Mouse (Mus musculus): ENCODE results near the gene Zfp217. TPM values are rescaled to one million over a fixed set of nuclear protein-coding genes. Genes with fewer than 3 reads are reported as not detected.

The Zfp217 gene
- polyA plus RNA-seq, 2 experiments from 2014 or later, result 9.1 to 10.4 TPM

DNA sequence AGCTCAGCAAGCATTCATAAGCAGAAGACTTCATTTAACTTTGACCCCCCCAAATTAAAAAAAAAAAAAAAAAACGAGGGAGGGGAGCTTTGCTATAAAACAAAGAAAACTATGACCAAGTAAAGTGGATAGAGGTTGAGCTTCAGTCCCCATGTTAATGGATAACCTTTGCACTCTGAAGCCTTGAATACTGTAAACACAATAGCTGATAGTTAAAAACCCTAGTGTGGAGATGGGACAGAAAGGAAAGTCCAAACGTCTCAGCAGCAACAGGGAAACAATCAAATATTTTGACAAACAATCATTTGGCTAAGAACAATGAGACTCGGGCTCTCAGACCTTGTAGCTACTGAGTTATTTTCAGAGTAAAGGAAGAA is 15.2 kb downstream of the Zfp217 start:
- no peak for ATAC-seq

DNA sequence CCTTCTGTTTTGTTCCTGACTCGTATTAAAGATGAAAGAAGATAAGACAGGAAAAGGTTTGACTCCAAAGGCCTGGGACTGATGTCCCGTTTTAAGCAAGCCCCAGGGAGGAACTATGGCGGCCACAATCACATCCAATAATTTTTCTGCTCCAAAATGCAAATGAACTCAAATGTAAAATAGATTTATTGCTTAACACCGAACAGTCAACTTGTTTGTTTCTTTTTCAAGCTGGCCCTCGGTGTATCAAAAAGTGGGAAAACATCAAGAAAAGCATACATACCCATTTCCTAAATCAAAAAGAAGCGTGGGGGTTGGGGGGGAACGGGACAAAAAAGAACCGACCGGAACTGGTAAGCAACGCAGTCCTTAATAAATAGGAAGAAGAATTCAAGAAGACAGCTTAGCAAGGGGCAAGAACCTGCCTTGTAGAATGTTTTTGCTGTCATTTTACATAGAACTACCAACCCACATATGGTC is 15.9 kb downstream of the Zfp217 start:
- ATAC-seq, result no peak

DNA sequence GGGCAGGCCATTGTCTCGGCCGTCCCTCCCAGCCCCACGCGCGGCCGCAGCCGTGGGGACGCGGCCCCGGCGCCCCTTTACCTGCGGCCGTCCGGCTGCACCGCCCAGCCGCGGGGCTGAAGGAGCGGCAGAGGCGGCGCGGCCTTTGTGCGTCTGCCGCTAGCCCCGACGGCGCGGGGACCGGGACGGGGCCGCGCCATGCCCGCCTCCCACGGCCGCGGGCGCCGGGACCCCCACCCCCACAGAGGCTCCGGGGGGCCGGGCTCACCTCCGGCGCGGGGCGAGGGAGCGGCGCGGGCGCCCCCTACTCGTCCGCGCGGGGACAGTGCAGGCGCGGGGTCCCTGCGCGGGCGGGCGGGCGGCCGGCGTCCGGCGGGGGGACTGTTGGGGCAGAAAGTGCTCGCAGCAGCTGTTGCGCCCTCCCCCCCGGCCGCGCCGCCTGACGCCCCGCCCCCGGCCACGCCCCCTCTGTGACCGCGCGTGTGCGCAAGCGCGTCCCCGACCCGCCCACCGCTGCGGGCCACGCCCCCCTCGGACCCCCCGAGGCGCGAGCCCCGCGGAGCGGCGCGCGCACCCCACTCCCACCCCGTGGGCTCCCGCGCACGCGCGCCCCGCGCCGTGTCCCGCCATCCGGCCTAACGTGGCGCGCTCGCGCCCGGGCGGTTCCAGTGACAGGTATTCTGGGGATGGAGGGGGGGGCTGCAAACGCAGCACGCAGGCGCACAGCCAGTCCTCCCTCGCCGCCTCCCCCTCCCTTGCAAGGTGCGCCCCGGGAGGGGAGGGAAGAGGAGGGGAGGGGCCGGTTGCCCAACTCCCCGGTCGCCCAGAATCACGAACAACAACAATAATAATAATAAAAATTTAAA is 16.9 kb downstream of the Zfp217 start:
- ATAC-seq, result peak; percentile 41

DNA sequence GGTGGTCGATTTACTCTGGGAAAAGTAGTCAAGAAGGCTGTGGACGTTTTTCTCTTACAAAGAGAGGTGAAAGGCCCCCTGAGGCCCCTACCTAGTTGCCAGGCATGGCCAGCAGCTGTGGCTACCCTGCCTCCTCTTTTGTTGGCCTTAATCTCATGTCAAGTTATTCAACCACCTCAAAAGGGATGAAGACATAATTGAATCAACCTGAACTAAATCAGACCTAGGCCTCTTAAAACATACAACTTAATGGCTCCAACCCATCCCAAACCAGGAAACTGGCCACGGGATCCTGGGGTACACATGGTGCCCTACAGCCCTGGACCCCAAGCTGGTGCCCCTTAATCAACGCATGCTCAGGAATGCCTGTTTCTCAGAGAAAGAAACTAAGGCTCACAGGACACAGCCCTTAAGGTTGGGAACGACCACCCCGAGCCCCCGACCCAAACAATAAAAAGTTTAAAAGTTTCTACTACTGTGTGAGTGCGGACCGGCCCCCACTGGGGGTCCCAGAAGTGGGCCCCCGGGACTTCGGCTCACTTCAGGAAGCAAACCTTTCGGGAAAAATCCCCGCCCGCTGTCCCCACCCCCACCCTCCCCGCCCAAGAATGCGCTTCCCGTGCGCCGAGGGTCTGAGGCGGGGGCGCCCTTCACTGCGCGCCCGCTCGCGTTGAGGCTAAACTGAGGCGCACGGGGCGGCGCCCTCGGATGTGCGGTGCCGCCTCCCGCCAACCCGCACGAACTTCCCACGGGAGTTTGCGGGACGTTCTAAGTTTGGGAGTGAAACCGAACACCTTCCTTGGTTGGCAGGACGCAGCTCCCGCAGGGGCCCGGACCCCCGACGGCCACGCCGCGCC is 17.8 kb downstream of the Zfp217 start:
- no peak for ATAC-seq

DNA sequence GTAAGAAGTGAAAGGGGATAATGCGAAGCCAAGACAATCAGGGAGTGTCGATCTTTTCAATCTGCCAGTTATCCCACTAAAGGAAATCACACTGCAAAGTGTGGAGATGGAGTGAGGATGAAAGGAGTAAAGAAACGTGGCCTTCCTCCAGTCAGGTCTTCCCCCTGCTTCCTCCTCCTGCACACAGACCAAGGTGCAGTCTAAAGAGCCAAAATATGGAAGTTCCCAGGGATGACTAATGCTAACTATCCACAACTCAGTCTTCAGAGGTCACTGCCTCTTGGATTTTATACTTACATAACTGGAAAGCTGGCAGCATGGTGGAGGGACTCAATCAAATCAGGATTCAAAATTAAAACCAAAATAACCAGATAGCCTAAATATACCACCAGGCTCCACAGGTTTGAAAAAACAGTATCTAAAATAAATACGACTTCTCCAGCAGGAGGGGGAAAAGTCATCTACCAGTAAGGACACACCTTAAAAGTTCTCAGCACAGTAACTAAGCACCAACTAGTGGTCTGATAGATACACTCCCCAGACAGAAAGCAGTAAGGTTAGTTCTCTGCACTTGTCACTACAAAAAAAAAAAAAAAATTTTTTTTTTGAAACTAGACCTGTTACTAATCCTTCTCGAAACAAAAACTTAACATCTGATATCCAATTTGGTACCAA is 18.5 kb downstream of the Zfp217 start:
- ATAC-seq, result peak; percentile 17

DNA sequence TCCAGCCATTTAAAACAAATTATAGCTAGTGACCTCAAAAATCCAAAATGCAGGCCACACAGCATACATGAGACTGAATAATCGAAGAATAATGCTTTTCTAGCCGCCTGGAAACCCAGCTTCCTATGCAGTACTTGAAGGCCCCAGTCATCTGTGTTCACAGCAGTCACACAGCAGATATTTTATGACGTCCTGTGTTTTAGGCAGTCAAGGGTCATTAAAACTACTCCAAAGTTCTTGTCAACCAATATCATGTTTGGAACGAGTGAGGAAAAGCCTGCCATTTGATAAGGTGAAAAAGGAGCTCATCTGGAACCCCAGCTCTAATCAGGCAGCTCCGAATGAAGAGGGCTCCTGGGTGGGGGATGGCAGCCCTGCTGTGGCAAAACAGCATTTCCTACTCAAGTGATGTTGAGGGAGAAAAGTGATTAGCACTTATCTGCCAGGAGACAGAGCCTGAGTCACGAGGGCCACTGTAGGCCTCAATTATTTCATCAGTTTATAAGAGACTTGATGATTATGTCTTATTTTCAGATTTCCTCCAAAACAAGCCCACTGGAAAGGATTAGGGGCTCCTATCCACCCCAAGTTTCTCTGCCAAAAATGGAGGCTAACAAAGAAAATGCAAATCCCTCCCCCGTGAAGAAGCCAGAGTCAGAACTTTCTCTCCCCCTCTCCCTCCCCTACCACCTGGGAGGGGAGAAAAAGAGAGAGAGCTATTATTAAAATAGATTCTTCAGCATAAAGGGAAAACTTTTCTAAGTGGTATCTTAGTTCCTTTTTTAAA is 19.2 kb downstream of the Zfp217 start:
- ATAC-seq, result no peak

DNA sequence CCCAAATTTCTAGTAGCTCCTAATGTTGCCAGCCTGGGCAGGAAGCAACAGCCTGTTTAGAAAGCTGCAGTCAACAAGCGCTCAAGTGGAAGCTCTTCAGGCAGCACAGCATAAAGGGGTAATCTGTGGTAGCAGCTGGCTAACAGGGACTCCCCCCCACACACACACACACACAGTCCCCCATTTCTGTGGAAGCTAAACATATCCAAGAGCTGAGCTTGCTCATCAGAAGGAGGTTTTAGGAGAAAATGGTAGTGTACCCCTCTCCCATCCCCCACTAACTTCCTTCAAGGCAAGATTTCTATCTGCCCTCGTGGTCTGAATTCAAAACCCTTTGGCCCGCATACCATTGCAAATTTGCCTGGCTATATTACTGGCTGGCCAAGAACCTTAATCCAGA is 20.4 kb downstream of the Zfp217 start:
- ATAC-seq, result peak; percentile 6

DNA sequence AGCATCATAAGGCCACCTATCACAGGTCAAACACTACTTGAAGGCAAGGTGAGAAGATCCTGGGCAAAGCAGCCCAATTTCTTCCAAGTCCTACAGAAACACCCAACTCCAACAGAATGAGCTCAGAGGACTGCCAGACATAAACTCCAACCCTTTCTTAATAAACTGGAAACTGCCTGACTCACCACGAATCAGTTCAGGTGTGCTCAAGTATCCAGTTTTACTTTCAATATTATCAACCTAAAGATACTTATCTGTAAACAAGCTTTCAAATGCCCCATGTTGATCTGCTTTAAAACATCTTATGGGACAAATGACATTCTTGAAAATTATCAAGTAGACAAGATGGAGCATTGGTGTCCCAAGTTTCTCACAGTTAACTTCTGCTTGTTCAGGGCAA is 21.6 kb downstream of the Zfp217 start:
- ATAC-seq, result peak; percentile 50

DNA sequence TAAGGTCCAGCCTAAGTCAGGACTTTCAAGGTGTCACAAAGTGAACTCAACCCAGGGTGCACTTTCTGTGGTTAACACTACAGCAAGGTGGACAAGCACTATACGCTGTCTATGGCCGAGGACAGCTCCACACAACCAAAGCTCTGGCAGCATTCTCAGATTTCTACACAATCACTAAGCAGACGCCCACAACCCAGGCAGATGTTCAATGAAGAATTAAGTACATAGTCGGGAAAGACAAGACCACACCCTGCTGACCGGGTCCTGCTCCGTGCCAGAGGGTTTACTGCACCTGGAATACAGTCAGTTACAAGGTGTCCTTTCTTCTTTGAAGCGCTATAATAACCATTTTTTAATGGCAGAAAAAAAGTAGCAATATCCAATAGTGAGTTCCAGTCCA is 25.7 kb downstream of the Zfp217 start:
- no peak for ATAC-seq

DNA sequence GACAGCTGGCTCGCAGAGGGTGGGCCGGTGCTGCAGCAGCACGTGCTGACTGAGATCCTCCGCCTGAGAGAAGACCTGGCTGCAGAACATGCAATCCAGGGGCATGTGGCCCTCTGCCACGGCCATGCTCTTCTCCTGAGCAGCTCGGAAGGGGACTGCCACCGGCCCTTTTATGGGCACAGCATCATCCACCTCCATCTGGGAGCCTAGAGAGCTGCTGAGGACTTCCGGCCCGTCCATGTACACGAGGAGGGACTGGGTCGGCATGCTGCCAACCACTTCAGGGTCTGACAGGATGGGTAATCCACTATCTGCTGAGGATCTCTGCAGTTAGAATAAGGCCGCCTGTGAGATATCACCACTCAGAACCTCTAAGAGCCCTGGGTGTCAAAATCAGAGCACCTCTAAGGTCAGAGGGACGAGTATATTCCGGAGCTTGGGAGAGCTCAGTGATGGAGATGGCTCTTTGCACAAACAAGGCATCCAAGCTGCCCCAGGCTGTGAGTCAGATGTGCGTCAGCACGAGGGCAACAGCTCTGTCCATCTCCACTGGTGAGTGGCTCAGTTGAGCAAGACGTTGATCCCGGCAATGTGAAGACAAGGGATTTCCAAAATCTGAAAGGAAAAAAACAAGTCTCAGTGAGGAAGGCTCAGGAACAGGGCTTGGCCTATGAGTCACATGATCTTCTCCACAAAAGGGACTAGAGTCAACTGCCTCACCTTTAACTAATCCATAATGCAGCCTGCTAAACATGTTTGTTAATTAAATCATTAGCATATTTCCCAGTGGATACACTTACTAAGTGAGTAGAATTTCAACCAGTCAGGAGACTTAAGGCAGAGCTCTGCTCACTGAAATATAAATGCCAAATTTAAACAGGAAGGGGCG is 27.5 kb downstream of the Zfp217 start:
- no peak for ATAC-seq

DNA sequence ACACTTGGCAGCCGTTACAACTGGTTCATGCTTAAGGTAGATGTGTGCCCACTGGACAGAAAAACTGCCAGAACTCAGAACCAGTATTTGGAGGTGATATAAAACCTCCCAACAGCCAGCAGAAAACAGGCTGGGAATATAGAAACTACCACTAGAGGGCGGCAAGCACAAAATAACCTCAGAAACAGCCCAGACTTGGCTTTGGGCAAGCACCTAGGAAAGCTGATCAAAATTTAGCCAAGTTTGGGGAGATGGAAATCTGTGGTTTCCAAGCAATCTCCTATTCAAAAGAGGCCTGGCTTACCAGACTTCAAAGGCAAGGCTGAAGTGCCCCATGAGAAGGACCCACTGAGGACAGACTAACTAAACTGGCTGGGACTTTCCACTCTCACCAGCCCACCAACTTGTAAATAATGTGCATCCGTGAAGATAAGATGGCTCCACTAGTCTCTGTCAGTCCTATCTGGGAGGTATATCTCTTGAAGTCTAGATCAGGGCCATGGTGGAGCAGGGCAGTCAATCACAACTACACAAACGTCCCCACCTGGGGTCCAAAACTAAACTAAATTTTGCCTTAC is 31.1 kb downstream of the Zfp217 start:
- peak; percentile 88 for ATAC-seq

DNA sequence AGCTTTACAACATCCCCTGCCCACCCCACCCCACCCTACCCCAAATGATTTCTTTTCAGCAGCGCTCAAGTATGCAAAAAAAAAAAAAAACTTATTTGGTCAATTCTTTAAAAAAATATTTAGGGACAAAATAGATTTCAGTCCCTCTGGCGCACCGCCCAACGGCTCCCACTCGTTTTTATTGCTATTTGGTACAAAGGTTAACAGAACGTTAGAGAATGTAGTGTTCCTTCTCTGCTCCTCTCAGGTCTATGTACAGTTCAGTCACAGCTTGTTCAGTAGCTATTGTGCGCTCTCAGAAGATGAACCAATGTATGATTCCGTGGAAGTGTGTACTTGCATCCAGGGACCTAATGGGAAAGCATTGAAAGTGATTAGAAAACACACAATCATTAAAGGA is 37.6 kb downstream of the Zfp217 start:
- ATAC-seq, result no peak

DNA sequence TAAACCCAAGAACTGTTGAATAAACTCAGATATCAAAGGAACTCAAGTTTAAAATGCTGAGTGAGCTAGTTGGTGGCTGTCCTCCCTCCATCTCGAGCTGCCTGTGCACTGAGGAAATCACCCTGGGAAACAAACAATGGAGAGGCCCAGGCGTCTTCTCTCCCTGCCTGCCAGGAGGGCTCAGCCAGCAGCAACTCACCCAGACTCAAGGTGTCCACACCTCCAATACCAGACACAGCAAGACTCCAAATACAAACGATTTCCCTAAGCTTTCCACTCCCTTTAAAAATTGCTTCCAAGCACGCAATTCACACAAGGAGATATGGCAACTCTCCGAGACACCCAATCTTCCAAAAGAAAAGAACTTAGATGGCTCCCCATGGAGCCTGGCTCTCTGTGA is 38.4 kb downstream of the Zfp217 start:
- ATAC-seq, result no peak

DNA sequence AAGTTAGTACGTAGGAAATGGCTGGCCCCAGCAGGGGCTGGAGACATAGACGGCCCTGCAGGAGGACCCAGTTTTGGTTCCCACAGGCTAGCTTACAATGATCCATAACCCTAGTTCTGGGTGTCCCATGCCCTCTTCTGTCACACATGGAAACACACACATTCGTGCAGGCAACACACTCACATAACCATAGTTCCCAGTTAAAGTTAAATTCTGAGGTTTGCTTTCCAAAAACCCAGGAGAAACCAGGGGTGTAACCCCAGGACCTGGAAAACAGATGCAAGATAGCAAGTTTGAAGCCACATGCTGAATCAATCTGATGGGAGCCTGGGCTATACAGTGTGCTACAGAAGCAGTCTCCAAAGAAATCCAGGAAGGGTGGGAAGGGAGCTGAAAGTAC is 40.1 kb downstream of the Zfp217 start:
- ATAC-seq, result no peak

DNA sequence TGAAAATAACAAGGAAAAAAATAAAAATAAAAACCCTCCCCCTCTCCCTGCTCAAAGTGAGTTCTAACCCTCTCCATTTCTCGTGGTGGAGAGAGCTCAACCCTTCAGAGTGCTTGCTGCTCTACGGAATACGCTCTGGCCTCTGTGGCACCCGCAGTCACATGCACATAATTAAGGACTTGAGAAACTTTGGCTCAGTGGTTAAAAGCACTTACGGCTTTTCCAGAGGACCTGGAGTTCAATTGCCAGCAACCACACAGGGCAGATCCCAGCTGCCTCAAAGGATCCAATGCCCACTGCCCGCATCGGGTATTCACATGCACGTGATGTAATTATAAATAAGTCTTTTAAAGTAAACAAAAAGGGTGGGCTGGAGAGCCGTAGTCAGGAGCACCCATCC is 41.9 kb downstream of the Zfp217 start:
- no peak for ATAC-seq

DNA sequence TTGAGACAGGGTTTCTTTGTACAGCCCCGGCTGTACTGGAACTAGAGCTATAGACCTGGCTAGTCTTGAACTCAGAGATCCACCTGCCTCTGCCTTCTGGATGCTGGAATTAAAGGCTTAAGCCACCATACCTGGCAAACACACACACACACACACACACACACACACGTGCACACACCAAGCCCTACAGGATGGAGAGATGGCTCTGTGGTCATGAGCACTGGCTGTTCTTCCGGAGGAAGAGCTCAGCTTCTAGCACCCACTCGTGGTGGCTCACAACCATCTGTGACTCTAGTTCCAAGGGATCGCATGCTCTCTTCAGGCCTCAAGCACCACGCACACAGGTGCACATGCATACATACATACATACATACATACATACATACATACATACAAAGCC is 43.5 kb downstream of the Zfp217 start:
- peak; percentile 67 for ATAC-seq

DNA sequence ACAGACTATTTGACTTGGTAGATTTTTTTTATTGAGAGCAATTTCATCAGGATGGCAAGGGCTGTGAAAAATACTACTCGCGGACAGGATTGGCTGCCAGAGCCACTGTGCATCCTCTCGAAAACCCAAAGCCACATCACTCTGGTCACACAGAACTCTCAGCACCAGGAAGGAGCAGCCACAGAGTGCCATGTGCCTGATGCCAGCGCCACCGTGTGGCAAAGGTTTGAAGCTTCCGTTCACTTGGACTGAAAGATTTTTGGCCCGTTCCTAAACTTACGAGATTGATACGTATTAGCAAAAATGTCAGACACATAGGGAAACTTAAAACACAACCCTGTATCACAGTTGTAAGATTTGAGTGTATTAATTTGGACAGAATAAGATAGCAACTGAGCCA is 44.1 kb downstream of the Zfp217 start:
- ATAC-seq, result peak; percentile 56

DNA sequence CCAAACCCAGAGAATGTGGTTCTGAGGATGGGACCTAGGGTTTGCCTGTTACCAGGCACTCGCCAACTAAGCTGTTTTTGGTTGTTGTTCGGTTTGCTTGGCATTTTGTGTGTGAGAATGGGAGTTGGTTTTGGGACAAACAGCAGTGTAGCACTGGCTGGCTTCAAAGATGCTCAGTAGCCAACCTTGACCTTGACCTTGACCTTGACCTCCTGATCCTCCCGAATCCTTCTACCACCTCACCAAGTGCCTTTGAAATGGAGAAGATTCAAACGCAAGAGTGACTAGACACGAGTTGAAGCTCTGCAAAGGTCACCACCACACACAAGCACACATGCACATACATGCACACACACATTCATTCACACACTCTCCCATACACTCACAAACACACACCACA is 44.6 kb downstream of the Zfp217 start:
- ATAC-seq, result no peak

DNA sequence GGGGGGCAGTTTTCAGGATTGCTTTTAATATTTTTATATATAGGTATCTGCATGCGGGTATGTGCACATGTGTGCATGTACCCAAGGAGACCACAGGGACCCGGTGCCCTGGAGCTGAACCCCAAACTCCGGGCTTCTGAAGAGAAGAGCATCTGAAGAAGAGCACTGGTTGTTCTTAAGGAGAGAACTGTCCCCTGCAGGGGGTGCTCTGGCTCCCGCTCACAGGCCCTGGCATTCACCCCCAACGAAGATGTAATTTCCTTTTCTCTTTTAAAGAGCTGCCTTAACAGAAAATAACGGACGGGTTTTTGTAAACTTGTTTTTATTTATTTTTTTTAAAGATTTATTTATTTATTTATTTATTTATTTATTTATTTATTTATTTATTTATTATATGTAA is 46.0 kb downstream of the Zfp217 start:
- no peak for ATAC-seq

DNA sequence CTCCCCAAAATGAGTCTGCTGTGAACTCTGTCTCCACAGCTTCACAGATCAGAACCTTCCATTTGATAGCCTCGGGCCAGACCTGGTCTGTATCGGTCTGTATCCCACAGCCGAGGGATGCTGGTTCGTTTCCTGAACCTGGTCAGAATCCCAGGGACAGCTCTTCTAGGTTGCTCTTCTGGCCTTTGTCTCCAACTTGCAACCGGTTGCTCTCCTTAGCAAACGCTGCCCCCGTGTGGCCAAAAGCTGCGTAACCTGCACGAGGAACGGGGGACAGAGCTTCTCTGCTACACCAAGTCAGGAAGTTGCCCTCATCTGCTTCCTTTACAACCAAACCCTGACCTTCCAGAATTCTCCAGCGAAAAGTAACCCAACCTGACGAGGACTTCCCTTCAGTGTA is 46.8 kb downstream of the Zfp217 start:
- peak; percentile 64 for ATAC-seq

DNA sequence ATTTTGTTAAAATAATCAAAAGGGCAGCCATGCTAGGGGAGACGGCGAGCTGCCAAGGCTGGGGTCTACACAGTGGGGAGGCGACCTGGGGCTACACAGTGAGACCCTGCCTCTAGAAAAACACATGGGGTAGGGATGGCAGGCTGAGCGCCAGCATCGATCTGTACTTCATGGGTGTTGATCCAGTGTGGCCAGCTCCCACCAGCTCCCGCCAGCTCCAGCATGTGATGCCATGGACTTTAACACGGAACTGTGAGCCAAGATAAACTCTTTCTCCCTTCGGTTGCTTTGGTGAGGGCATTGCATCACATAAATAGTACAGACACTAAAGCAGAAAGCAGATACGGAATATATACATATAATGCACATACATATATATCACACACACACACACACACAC is 53.0 kb downstream of the Zfp217 start:
- ATAC-seq, result no peak

All from activated CD4-positive, CD25-positive, alpha-beta regulatory T cell, adult 4 months (primary cell).